Comparison of ENCODE assay signal across 9 mouse cellular contexts in genomic region chr4:124759305-124759811, GRCm38 (mm10). TPM values are rescaled to one million over a fixed set of nuclear protein-coding genes. Genes with fewer than 3 reads are reported as not detected.
A peak's percentile ranks its signal among the peaks of the same experiment; 100 is the strongest.
DNase-seq lines count a peak whose midpoint lies in the region; ATAC-seq and TF ChIP-seq lines count a peak whose summit lies in the region.
"Had no signal": no experiment of that assay in that cellular context is flagged by ENCODE, and none has a peak within 500 bp of the region (broad histone marks: within the 10 kb centered on the region; RNA-seq: fewer than 3 reads in every experiment).

No protein-coding gene starts in this region.

- no peak for DNase-seq in heart, postnatal 10 days
- DNase-seq in c-Kit-positive CD71-negative TER-119-negative erythroid progenitor cells, embryonic 14.5 days (ENCODE audit: low read depth) = peak; percentile 44
- DNase-seq in liver = peak; percentile 52
- DNase-seq in forebrain, postnatal 0 days = no peak
- no peak for DNase-seq in thymus, postnatal 36 days
- DNase-seq in embryo, embryonic 10 days (ENCODE audit: low spot score) = no peak

- H3K9ac ChIP-seq in heart, embryonic 15.5 days = no peak overlapping the region
- no peak overlapping the region for H3K9ac ChIP-seq in forebrain, postnatal 0 days

- no peak overlapping the region for H3K4me2 ChIP-seq in heart, embryonic 15.5 days
- no peak overlapping the region for H3K4me2 ChIP-seq in forebrain, postnatal 0 days (ENCODE audit: low read depth)

- H3K4me3 ChIP-seq in heart, embryonic 15.5 days = no peak overlapping the region
- H3K4me3 ChIP-seq in forebrain, postnatal 0 days (ENCODE audit: low read depth, low read length) = no peak overlapping the region

- peak overlapping the region; percentile 42 for H3K27ac ChIP-seq in heart, embryonic 15.5 days
- H3K27ac ChIP-seq in forebrain, postnatal 0 days (ENCODE audit: low read depth, low read length) = no peak overlapping the region

- intact Hi-C loops in heart, postnatal 10 days (cut with DNase I) = no loop called here

- H3K27me3 ChIP-seq in heart, embryonic 15.5 days = no peaks in the 10 kb centered on the region
- no peaks in the 10 kb centered on the region for H3K27me3 ChIP-seq in forebrain, postnatal 0 days (ENCODE audit: insufficient read depth, low read length)

- WGBS in heart, embryonic 15.5 days = 64% methylated on average over 7 of the region's 7 CpGs
- WGBS in forebrain, postnatal 0 days = 96% methylated on average over 7 of the region's 7 CpGs

- H3K9me3 ChIP-seq in heart, embryonic 15.5 days (replicated peaks) = no peaks in the 10 kb centered on the region
- no peaks in the 10 kb centered on the region for H3K9me3 ChIP-seq in forebrain, postnatal 0 days (ENCODE audit: low read length)

- H3K36me3 ChIP-seq in heart, embryonic 15.5 days = no peaks in the 10 kb centered on the region
- peaks cover 5% of the 10 kb centered on the region; the same call in 1 of the 2 replicates for H3K36me3 ChIP-seq in forebrain, postnatal 0 days (ENCODE audit: insufficient read depth)

- TF ChIP-seq CTCF in forebrain, postnatal 0 days (IDR thresholded peaks at IDR 0.05; ENCODE audit: low read depth) = no peak

- H3K4me1 ChIP-seq in heart, embryonic 15.5 days (replicated peaks) = peaks cover 11% of the 10 kb centered on the region
- H3K4me1 ChIP-seq in forebrain, postnatal 0 days (ENCODE audit: insufficient read depth) = no peaks in the 10 kb centered on the region

- no peak for ATAC-seq in heart, embryonic 15.5 days (replicated peaks; ENCODE audit: insufficient number of reproducible peaks, insufficient read depth, low FRiP score, low read depth)
- ATAC-seq in megakaryocyte-erythroid progenitor cell, adult 5-6 weeks (replicated peaks; ENCODE audit: low FRiP score, low TSS enrichment, poor library complexity, severe bottlenecking) = peak; percentile 83
- ATAC-seq in forebrain, postnatal 0 days = no peak
- ATAC-seq: forebrain, embryonic 14.5 days had no signal

RNA-seq across cellular contexts. Expression of gene Inpp5b, which starts 17.7 kb away (rescaled TPM):
- polyA plus RNA-seq in heart, embryonic 15.5 days (2015; fragmentation: Nextera tagmentation; extraction: Ambion mirVana) = 13.7 and 15.5 TPM in 2 replicates
- 10 to 100 TPM; 10.1 to 14.9 TPM for total RNA-seq in heart, postnatal 10 days (2021)
- total RNA-seq in megakaryocyte-erythroid progenitor cell, adult 5-6 weeks (2014; fragmentation: Nextera tagmentation) = 77.5 and 89.7 TPM in 2 replicates
- 43.6 and 56.5 TPM in 2 replicates for total RNA-seq in megakaryocyte-erythroid progenitor cell, adult 5-6 weeks (2017)
- total RNA-seq in forebrain, postnatal 0 days (2014; rRNA removed) = 17.9 and 21.7 TPM in 2 replicates
- polyA plus RNA-seq in forebrain, postnatal 0 days (2015; fragmentation: Nextera tagmentation; extraction: Ambion mirVana) = 8.0 and 11.2 TPM in 2 replicates

RNA-seq across cellular contexts. Expression of gene Mtf1, which starts 42.5 kb away (rescaled TPM):
- polyA plus RNA-seq in heart, embryonic 15.5 days (2015; fragmentation: Nextera tagmentation; extraction: Ambion mirVana) = 10.1 and 10.6 TPM in 2 replicates
- 10 to 100 TPM; 17.4 to 17.6 TPM for total RNA-seq in heart, postnatal 10 days (2021)
- total RNA-seq in megakaryocyte-erythroid progenitor cell, adult 5-6 weeks (2014; fragmentation: Nextera tagmentation) = 38.3 and 50.7 TPM in 2 replicates
- 35.2 and 44.4 TPM in 2 replicates for total RNA-seq in megakaryocyte-erythroid progenitor cell, adult 5-6 weeks (2017)
- total RNA-seq in forebrain, postnatal 0 days (2014; rRNA removed) = 12.1 and 15.6 TPM in 2 replicates
- 24.4 and 30.7 TPM in 2 replicates for polyA plus RNA-seq in forebrain, postnatal 0 days (2015; fragmentation: Nextera tagmentation; extraction: Ambion mirVana)

RNA-seq across cellular contexts. Expression of gene Sf3a3, which starts 44.8 kb away (rescaled TPM):
- polyA plus RNA-seq in heart, embryonic 15.5 days (2015; fragmentation: Nextera tagmentation; extraction: Ambion mirVana) = 73.6 and 86.5 TPM in 2 replicates
- 10 to 100 TPM; 26.2 to 32.5 TPM for total RNA-seq in heart, postnatal 10 days (2021)
- 99.2 and 101 TPM in 2 replicates for total RNA-seq in megakaryocyte-erythroid progenitor cell, adult 5-6 weeks (2014; fragmentation: Nextera tagmentation)
- total RNA-seq in megakaryocyte-erythroid progenitor cell, adult 5-6 weeks (2017) = 208 and 222 TPM in 2 replicates
- total RNA-seq in forebrain, postnatal 0 days (2014; rRNA removed) = 46.3 and 54.4 TPM in 2 replicates
- polyA plus RNA-seq in forebrain, postnatal 0 days (2015; fragmentation: Nextera tagmentation; extraction: Ambion mirVana) = 68.3 and 84.1 TPM in 2 replicates

RNA-seq across cellular contexts. Expression of gene Fhl3, which starts 58.9 kb away (rescaled TPM):
- polyA plus RNA-seq in heart, embryonic 15.5 days (2015; fragmentation: Nextera tagmentation; extraction: Ambion mirVana) = 6.2 and 7.5 TPM in 2 replicates
- 10 to 100 TPM; 15.7 to 19.6 TPM for total RNA-seq in heart, postnatal 10 days (2021)
- 3.3 and 5.3 TPM in 2 replicates for total RNA-seq in megakaryocyte-erythroid progenitor cell, adult 5-6 weeks (2014; fragmentation: Nextera tagmentation)
- total RNA-seq in megakaryocyte-erythroid progenitor cell, adult 5-6 weeks (2017) = 0.42 and 4.1 TPM in 2 replicates
- 2.5 and 3.0 TPM in 2 replicates for total RNA-seq in forebrain, postnatal 0 days (2014; rRNA removed)
- 1.4 and 2.0 TPM in 2 replicates for polyA plus RNA-seq in forebrain, postnatal 0 days (2015; fragmentation: Nextera tagmentation; extraction: Ambion mirVana)

Comparison
In these comparisons a context has a peak if more than half of its experiments do, and no peak if none do; other contexts are left out.
1. DNase-seq: peak in c-Kit-positive CD71-negative TER-119-negative erythroid progenitor cells, embryonic 14.5 days (single experiment) and liver (single experiment); none in heart, postnatal 10 days (0 of 2), forebrain, postnatal 0 days (single experiment), thymus, postnatal 36 days (0 of 2) and embryo, embryonic 10 days (single experiment).